Mouse (Mus musculus) gastrocnemius, adult 18-20 months (tissue): ENCODE results near the gene Dbf4. TPM values are rescaled to one million over a fixed set of nuclear protein-coding genes. Genes with fewer than 3 reads are reported as not detected.

Source experiments
- DNase-seq: peaks from one replicate; pipeline ENCODE4 v3.0.0; 2021; ENCODE audit warnings: low spot score
- total RNA-seq, 2 experiments: library from RNA; stranded (reverse); gene quantifications; 2 replicates each; pipeline ENCODE4 v1.2.3; 2021

Gene Dbf4
- total RNA-seq, 2 experiments from 2014 or later: 0.21 to 0.55 TPM

DNA sequence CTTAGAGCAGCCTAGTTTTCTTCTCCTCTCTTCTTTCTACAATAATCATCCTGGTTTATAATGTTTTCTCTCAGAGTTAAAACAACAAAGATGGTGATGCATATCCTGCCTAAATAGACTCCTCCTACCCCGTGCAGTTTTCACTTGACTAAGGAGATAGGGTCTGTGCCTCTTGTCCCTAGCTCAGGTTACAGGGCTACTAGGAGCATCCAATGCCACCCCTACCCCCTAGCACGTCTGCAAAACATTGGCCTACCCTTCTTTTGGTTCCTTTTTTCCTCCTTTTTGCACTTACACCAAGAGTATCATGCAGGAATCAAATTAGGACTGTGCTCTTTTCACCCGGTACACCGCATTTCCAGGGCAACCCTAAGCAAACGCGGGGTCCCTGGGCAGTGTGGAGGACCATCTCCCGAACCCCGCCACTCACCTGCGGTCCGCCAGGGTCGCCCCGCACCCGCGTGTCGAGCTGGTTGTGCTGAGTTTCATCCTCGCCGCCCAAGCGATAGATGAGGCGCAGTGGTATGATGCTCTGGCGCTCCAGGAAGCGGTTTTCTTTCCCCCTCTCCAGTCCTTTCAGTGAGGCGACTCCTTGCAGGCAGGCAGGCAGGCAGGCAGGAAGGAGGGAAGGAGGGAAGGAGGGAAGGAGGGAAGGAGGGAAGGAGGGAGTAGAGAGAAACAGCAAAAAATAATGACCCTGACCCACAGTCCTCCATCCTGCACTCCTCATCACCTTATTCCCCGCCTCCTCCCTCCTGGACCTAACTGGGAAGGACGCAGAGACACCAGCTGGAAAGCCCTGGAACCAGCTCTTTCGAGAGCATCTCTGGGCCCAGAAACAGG lies 55.5 kb downstream of the Dbf4 start:
- DNase-seq: no peak

DNA sequence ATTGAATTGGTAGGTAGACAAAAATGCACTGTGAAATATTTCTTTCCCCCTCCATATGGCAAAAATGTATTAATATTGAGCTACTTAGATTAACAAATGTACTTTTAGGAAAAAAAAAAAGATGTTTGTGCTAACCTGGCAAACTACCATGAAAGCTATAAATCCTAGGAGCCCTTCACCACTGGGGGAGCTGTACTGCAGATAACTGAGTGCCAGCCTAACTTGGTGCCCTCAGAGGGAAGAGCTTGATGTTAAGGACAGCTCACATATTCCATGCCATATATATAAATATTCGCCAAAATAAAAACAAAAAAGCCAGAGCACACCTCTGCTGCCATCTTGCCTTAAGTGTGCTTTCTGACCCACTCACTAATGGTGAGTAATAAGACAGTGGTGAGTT lies 60.2 kb downstream of the Dbf4 start:
- no peak for DNase-seq

- DNase-seq: no peak
Measured at GRCm38 (mm10) chr5:8357677-8358076, 64.8 kb downstream of the Dbf4 start.

GRCm38 (mm10) chr5:8356885-8357651 lies 65.4 kb downstream of the Dbf4 start:
- no peak for DNase-seq

DNA sequence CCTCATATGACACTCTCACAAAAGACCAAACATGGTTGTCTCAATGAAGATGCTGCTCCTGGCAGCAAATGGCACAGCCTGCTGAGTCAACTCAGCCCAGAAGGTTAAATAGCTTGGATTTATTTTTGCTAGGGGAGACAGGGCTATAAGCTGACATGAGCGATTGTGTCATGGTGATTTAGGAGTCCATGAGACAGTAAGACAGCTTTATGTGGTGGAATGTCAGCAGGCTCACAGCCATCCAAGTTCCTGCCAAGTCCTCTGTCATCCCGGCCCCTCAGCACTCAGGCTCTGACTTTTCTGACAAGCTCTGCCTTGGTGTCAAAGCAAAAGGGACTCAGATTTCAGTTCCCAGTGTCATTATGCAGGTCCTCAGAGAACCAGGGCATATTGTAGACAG lies 66.2 kb downstream of the Dbf4 start:
- no peak for DNase-seq

GRCm38 (mm10) chr5:8349557-8349956 lies 73.0 kb downstream of the Dbf4 start:
- DNase-seq: no peak

Other genes starting within 250 kb of the Dbf4 start
- gene Adam22, start 54.6 kb downstream of the Dbf4 start, total RNA-seq: 1 to 10 TPM; 2.4 to 3.3 TPM
- 1 to 10 TPM; 2.8 to 4.3 TPM for gene Slc25a40, start 134 bp upstream of the Dbf4 start, total RNA-seq
- under 1 TPM in 1 of 2 experiments, not detected in 1; 0.17 TPM for gene Rundc3b, start 200.2 kb upstream of the Dbf4 start, total RNA-seq
- 1 to 10 TPM; 3.3 to 3.9 TPM for gene Abcb1a, start 237.4 kb upstream of the Dbf4 start, total RNA-seq